Mouse (Mus musculus) gastrocnemius, postnatal 4 days (tissue): ENCODE measurements around the gene Dok4. TPM values are rescaled to one million over a fixed set of nuclear protein-coding genes. Genes with fewer than 3 reads are reported as not detected.
A peak's percentile ranks its signal among the peaks of the same experiment; 100 is the strongest.

ENCODE experiments used
- DNase-seq, 2 experiments: peaks; one replicate each; pipeline ENCODE4 v3.0.0; 2021 to 2022; ENCODE audit warnings: low spot score in 2 of 2, mixed read lengths in 2 of 2
- long read RNA-seq, 2 experiments: library from polyadenylated mRNA; stranded (forward); transcript quantifications; one replicate each; pipeline ENCODE4 v2.0.0; 2021
- total RNA-seq, 2 experiments: library from RNA; stranded (reverse); gene quantifications; 2 replicates each; pipeline ENCODE4 v1.2.3; 2021

The Dok4 gene
- total RNA-seq, result 10 to 100 TPM; 15.7 to 15.9 TPM
- long read RNA-seq, experiment 1, transcript Dok4-201 (9 exons, 2,590 nt), result major isoform, 15 of 24 reads
- long read RNA-seq, experiment 1, partial matches to known transcripts, result 3 of 24 reads
- long read RNA-seq, experiment 1, other reads (novel, unspliced or antisense), result 5 of 24 reads
- long read RNA-seq, experiment 2, transcript Dok4-201 (9 exons, 2,590 nt), result major isoform, 13 of 24 reads
- long read RNA-seq, experiment 2, partial matches to known transcripts, result 4 of 24 reads
- long read RNA-seq, experiment 2, other reads (novel, unspliced or antisense), result 6 of 24 reads

DNA sequence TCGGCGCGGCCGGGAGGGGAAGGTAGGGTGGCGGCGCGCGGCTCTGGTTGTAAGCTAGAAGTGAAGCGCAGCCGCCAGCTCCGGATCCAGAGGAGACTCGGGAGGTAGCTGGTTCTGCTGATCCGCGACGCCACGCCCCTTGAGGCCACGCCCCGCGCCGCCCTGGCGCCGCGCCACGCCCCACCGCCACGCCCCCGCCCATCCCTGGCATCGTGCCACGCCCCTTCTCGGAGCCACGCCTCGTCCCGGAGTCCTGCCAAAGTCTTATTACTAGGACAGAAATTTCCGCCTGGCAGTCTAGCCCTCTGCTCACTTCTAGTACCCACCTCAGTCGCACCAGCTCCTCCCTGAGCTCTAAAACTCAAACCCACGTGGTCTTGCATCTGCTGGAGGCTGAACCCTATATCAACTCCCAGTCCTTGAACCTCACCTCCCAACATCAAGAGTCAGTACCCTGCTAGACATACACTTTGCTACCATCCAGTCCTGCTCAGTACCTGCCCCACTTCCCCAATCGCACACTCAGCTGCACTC lies at the start of gene Dok4:
Dok4 (minus strand) TSS at position 134 of the 534 bp plus-strand sequence.
- DNase-seq, result peak; percentile 84 to 89

- no peak for DNase-seq
These were observed 47.3 kb upstream of the Dok4 start, which contains the start of gene Adgrg5 for GRCm38 (mm10) chr8:94923405-94923804. Gene Adgrg5 (plus strand): TSS chr8:94923694.

DNA sequence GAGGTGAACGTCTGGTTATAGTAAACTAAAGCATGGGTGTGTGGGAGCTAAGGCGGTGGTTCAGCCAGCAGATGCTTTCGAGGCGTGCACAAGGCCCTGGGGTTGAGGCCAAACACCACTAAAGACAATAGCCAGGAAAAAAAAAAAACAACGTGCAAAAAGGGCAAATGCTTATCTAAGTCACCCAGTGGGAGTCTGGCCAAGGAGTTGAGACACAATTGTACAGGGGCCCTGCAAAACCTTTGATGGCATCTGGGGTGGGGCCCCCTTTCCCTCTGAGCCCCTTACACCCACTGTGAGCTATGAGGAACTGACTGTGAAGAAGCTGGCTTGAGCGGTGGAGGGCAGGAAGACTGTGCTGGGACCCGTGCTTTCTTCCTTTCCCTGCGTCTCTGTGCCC lies 46.5 kb upstream of the Dok4 start:
- DNase-seq, result no peak

DNA sequence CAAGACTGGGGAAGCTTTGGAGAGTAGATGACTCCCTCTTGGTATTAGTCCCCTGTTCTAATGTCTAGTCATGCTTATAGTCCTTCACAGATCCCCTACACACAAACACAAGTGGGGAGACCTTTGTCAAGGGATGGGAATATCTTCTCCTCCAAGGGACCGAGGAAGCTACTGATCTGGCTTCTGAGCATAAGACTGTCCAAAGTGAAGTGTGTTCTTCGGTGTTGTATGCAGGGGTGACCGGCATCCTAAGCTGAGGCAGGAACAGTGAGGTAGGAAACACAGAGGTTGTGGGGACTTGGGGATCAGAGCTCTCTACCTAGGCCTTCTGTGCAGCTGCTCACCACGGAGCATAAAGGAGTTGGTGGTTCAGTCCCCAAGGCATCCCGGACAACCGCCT lies 46.0 kb upstream of the Dok4 start:
- no peak for DNase-seq

DNA sequence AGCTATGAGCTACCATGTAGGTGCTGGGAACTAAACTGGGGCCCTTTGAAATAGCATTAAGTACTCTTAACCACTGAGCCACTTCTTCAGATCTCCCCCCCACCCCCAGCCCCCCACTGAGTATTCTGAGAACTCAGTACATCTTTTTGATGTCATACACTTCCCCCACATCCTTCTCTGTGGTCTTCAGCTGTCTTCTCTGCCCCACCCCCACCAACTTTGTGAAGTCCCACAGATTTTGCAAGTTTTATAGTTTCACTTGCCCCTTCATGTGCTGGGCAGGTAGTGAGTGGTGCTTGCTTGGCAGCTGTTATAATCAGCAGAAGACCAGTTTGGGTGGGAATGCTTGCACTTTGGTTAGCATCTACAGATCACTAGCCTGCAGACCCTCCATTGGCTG lies 43.1 kb upstream of the Dok4 start:
- no peak for DNase-seq

GRCm38 (mm10) chr8:94917851-94918495 lies 41.8 kb upstream of the Dok4 start, which contains the start of gene Ccdc102a:
Gene Ccdc102a (minus strand): TSS chr8:94918098.
- DNase-seq, result peak; percentile 77 to 81

DNA sequence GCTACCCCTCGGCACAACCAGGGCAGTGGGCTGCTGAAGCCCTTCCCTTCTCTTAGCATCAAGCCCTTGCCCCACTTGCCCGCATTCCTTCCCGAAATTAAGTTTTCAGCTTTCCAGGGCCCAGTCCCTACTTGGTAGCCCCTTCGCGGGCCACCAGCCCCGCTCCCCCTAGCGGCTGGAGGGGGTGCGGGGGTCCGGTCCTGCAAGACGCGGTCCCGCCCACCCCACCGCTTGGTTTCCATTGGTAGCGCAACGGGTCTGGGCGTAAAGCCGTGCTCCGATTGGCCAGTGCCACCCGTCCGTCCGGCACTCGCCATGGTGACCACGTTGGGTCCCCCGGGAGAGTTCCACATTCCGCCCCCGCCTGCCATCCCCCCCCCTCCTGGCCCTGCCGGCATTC lies 41.2 kb upstream of the Dok4 start:
- peak; percentile 97 to 99 for DNase-seq

DNA sequence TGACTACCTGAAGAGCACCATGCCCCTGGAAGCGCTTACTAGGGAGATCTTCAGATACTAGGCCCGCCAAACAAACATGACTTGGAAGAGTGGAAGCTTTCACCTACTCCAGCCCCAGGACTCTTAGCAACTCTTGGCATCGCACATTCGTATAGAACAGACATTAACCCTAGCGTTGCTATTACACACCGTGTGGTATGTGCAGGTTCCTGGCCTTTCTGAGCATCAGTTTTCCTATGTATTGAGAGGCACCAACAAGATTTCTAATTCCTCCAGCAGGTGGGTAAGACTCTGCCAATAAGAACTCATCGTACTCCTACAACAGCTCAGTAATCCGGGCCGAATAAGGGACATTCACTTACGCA lies 40.8 kb upstream of the Dok4 start:
- no peak for DNase-seq

DNA sequence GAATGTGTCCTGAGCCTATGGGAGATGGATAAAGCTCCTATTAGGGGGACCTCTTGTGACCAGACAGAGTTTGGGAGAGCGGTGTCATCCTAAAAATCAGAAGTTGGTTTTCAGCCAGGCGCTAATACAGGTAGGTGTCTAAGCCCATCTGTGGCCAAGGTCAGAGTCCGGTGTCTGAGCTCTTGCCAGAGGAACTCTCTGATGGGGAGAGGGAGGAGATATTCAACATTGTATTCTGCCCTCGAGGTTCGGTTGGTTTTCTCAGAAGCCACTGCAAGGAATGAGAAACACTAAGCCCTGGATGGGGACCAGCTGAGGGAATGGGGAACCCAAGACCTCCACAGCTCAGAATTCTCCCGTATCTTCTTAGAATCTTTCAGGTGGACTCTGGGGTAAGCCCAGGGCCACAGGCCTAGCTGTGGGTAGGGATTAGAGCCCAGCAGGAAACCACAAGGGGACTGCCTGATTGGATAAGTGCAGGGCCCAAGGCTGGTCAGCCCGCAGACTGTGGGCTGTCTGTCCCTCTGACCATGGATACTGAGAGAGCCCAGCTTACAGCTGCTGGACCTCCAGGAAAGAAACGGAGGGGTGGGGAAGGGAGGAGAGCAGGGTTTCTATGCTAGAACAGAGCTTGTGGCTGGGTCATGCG lies 40.3 kb upstream of the Dok4 start:
- no peak for DNase-seq

- DNase-seq, result peak in 1 of 2 experiments; percentile 61
These were observed 38.6 kb upstream of the Dok4 start for GRCm38 (mm10) chr8:94914701-94915101.

GRCm38 (mm10) chr8:94914256-94914655 lies 38.1 kb upstream of the Dok4 start:
- no peak for DNase-seq

DNA sequence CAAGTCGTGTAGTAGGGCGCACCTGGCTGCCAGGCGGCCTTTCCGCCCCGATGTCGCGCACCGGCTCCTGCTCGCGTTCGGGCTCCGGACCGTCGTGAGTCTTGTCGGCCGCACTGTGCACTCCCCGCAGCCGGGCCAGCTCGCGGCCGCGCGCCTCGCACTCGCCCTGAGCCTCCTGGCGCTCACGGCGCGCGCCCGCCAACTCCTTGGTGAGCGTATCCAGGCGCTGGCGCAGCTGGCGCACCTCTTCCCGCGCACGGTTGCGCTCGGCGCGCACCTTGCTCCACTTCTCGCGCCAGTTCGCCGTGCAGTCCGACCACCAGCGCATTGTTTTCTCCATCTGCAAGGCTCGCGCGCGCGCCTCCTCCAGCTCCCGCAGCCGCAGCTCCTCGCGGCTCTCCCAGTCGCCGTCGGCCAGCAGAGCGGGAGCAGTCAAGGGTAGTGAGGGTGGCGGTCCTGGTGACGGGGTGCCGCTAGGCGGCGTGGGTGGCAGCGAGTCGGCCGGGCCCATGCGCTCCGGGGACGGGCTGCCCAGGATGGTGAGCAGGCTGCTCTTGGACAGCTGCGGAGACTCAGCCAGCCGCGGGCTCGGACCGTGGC lies 37.0 kb upstream of the Dok4 start:
- peak; percentile 52 to 70 for DNase-seq

DNA sequence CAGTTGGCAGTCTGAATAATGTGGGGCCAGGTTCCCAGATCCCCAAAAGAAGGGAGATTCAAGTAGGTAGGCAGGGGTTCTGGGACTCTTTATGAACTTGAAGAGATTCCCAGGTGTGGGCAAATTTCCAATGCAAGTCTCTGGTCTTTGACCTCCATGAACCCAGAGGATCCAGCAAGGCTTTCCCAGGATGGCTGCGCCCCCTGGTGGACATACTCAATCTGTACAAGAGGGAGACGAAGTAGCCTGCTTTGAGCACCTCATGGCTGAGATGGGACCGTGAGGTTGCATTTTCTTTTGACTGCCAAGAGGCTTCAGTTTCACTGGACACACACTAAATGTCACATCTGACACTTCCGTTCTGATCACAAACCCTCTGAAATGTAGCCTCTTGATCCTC lies 32.7 kb upstream of the Dok4 start:
- peak; percentile 69 to 78 for DNase-seq

DNA sequence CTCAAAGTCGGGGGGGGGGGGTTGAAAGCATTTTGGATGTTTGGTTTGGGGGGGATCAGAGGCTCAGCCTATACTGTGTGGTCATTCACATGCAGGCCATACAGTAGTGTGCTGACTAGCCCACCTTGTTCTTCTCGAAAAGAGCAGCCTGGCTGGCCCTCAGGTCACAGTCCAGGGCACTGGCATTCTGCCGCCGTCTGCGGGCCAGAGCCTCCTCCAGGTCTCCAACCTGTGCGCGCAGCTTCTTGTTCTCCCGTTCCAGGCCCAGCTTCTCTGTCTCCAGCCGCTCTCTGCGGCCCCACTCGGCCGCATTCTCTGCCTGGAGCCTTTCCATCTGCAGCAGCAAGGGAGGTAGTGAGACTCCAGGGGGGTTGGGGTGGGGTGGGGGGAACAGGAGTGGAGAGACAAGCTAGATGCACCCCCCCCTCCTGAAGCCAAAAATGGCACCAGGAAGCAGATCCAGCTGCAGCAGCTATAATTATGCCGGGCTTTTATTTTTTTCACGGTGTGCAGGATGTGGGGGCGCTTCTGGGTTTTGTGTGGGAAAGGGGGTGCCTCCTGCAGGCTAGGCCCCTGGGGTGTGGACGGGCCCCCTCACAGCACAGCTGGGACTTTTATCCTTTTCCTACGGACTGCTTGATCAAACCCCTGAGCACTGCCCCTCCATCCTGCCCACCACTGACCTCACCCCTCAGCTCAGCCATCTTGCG lies 31.6 kb upstream of the Dok4 start:
- no peak for DNase-seq

GRCm38 (mm10) chr8:94904450-94905175 lies 28.5 kb upstream of the Dok4 start:
- DNase-seq, result peak; percentile 82 to 83

- no peak for DNase-seq
These were observed 27.6 kb upstream of the Dok4 start for GRCm38 (mm10) chr8:94903709-94904108.

GRCm38 (mm10) chr8:94901031-94901430 lies 24.9 kb upstream of the Dok4 start:
- no peak for DNase-seq

DNA sequence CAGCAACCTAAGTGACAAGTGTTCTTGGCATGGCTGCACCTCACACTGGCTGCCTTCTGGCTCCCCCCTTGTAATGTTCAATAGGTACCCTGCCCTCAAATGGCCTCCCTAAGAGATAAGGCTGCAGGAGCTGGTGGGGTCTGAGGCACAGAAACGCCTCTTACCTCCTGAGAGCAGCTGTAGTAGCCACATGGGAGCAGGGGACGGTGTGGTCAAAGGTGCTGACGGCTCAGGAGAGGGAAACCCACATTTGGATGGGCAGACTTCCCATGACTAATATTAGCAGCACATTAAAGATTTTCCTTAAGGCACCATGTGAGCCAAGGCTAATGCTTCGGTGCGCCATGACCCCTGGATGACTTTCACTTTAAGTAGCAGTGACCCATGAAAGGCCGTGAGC lies 24.5 kb upstream of the Dok4 start:
- no peak for DNase-seq

- no peak for DNase-seq
These were observed 23.1 kb upstream of the Dok4 start for GRCm38 (mm10) chr8:94899262-94899661.

GRCm38 (mm10) chr8:94892917-94893316 lies 16.8 kb upstream of the Dok4 start:
- DNase-seq, result no peak
